Mouse (Mus musculus) myocyte (in vitro differentiated cells): Measurements from ENCODE around the gene Cdh1.

ENCODE experiments used
- E2F4 ChIP-seq: IDR thresholded peaks from one replicate; pipeline ENCODE4 v1.6.1; 2011; ENCODE audit warnings: mild to moderate bottlenecking, control low read depth, moderate library complexity; ENCODE audit not compliant: insufficient read depth
- MAX ChIP-seq: IDR thresholded peaks from one replicate; pipeline ENCODE4 v1.6.1; 2011; ENCODE audit warnings: low read depth, mild to moderate bottlenecking, control low read depth
- MYOG ChIP-seq, 3 experiments: IDR thresholded peaks; one replicate each; pipeline ENCODE4 v1.6.1; 2011; ENCODE audit warnings: control low read depth in 2 of 3, low read depth in 2 of 3, mild to moderate bottlenecking in 2 of 3; ENCODE audit not compliant: insufficient read length in 2 of 3, control insufficient read depth in 1 of 3, insufficient read depth in 1 of 3
- POLR2A ChIP-seq: IDR thresholded peaks from one replicate; pipeline ENCODE4 v1.6.1; 2011; ENCODE audit warnings: low read depth, mild to moderate bottlenecking, control low read depth, moderate library complexity; ENCODE audit not compliant: insufficient read length
- POLR2AphosphoS2 ChIP-seq: IDR thresholded peaks from one replicate; pipeline ENCODE4 v1.6.1; 2011; ENCODE audit warnings: low read depth, control low read depth; ENCODE audit not compliant: insufficient read length
- REST ChIP-seq: IDR thresholded peaks from one replicate; pipeline ENCODE4 v1.6.1; 2011; ENCODE audit warnings: mild to moderate bottlenecking, control low read depth, moderate library complexity; ENCODE audit not compliant: insufficient read depth, insufficient read length
- SRF ChIP-seq: IDR thresholded peaks from one replicate; pipeline ENCODE4 v1.6.1; 2011; ENCODE audit warnings: low read depth; ENCODE audit not compliant: control insufficient read depth, insufficient read length
- TCF12 ChIP-seq: IDR thresholded peaks from one replicate; pipeline ENCODE4 v1.6.1; 2011; ENCODE audit warnings: mild to moderate bottlenecking, control low read depth; ENCODE audit not compliant: poor library complexity, insufficient read depth, severe bottlenecking
- USF1 ChIP-seq: IDR thresholded peaks from one replicate; pipeline ENCODE4 v1.6.1; 2011; ENCODE audit warnings: low read depth, mild to moderate bottlenecking, control low read depth, moderate library complexity

DNA sequence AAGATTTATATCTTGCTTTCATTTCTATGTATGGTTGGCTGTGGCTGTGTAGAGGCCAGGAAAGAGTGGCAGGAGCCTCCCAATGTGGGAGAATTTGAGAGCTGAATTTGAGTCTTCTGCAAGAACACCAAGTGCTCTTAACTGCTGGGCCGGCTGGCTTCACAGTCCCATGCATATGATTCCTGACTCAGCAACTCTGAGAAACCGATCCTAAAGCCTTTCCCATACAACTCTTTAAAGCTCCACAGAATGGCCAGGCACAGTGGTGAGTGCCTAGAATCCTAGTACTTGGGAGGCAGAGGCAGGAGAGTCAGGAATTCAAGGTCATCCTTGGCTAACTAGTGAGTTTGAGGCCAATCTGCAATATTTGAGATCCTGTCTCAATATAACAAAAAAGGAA lies 23.6 kb upstream of the Cdh1 start:
- no peak for TF ChIP-seq TCF12
- TF ChIP-seq POLR2A, result no peak
- TF ChIP-seq USF1, result no peak
- TF ChIP-seq MAX, result no peak
- no peak for TF ChIP-seq REST
- no peak for TF ChIP-seq E2F4
- no peak for TF ChIP-seq MYOG (IDR thresholded peaks at IDR 0.05; ENCODE audit: control insufficient read depth in 1 of 3, insufficient read depth in 1 of 3, insufficient read length in 2 of 3, low read depth in 2 of 3)
- TF ChIP-seq POLR2AphosphoS2, result no peak
- no peak for TF ChIP-seq SRF
